Mouse (Mus musculus): ENCODE results near the gene Olfr1378. TPM values are rescaled to one million over a fixed set of nuclear protein-coding genes. Genes with fewer than 3 reads are reported as not detected.

Gene Olfr1378
- 0.04 and 0.14 TPM in 2 replicates for polyA plus RNA-seq (2012; rRNA removed)

DNA sequence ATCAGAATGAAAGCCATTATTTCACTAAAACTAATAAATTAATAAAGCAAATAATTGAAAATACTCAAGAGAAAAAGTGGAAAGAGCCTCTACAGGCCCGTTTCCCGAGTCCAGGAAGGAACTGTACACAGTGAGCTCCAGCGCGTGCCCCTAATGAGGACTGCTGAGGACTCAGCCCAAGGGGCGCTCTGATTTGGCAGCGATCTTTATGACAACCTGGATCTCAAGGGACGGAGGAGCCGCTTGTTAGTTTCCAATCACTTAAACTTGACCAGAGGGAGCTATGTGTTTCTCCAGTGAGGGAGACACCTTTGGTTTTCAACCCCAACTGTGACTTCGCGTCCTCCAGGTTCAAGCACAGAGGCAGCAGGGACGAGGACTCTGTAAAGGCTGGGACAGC, at the start of gene Olfr1378:
TSS of gene Olfr1378 (plus strand) at position 301 of the 400 bp plus-strand sequence.
- no peak within 1 kb of the TSS for H3K27ac ChIP-seq (ENCODE audit: control insufficient read depth, insufficient read depth, low read depth, low read length)
- H3K4me1 ChIP-seq (ENCODE audit: control insufficient read depth, insufficient read depth, low read length) = 0 out of 2 replicates have a peak, but pooled peaks cover 2% of the 10 kb centered on the region
- TF ChIP-seq POLR2A (IDR thresholded peaks at IDR 0.05; ENCODE audit: control insufficient read depth, low read depth, low read length) = no peak
- no peak for TF ChIP-seq CTCF (IDR thresholded peaks at IDR 0.05; ENCODE audit: control insufficient read depth, insufficient read depth, insufficient replicate concordance, low read depth, low read length)
- no peaks in the 10 kb centered on the region for H3K36me3 ChIP-seq (ENCODE audit: control insufficient read depth, insufficient read depth, low read length)
- H3K4me3 ChIP-seq (ENCODE audit: control insufficient read depth, low read depth, low read length) = no peak within 1 kb of the TSS
- H3K27me3 ChIP-seq (ENCODE audit: control insufficient read depth, insufficient read depth, low read length) = no peaks in the 10 kb centered on the region

GRCm38 (mm10) chr11:50930469-50931014, 35.8 kb upstream of the Olfr1378 start:
- Histone ChIP-seq H3K4me1 (ENCODE audit: control insufficient read depth, insufficient read depth, low read length) (peaks cover 17% of the 10 kb centered on the region), H3K4me3 (ENCODE audit: control insufficient read depth, low read depth, low read length) (peak overlapping the region; percentile 83), H3K27me3 (ENCODE audit: control insufficient read depth, insufficient read depth, low read length) (no peaks in the 10 kb centered on the region), H3K27ac (ENCODE audit: control insufficient read depth, insufficient read depth, low read depth, low read length) (no peak overlapping the region), H3K36me3 (ENCODE audit: control insufficient read depth, insufficient read depth, low read length) (no peaks in the 10 kb centered on the region)
- TF ChIP-seq POLR2A (IDR thresholded peaks at IDR 0.05; ENCODE audit: control insufficient read depth, low read depth, low read length) = no peak
- no peak for TF ChIP-seq CTCF (IDR thresholded peaks at IDR 0.05; ENCODE audit: control insufficient read depth, insufficient read depth, insufficient replicate concordance, low read depth, low read length)

- TF ChIP-seq CTCF (IDR thresholded peaks at IDR 0.05; ENCODE audit: control insufficient read depth, insufficient read depth, insufficient replicate concordance, low read depth, low read length) (no peak), POLR2A (IDR thresholded peaks at IDR 0.05; ENCODE audit: control insufficient read depth, low read depth, low read length) (no peak)
- Histone ChIP-seq H3K27me3 (ENCODE audit: control insufficient read depth, insufficient read depth, low read length) (no peaks in the 10 kb centered on the region), H3K4me1 (ENCODE audit: control insufficient read depth, insufficient read depth, low read length) (peaks cover 17% of the 10 kb centered on the region), H3K27ac (ENCODE audit: control insufficient read depth, insufficient read depth, low read depth, low read length) (no peak overlapping the region), H3K36me3 (ENCODE audit: control insufficient read depth, insufficient read depth, low read length) (no peaks in the 10 kb centered on the region), H3K4me3 (ENCODE audit: control insufficient read depth, low read depth, low read length) (peak overlapping the region; percentile 83)
These were observed 35.3 kb upstream of the Olfr1378 start for GRCm38 (mm10) chr11:50931021-50931420.

DNA sequence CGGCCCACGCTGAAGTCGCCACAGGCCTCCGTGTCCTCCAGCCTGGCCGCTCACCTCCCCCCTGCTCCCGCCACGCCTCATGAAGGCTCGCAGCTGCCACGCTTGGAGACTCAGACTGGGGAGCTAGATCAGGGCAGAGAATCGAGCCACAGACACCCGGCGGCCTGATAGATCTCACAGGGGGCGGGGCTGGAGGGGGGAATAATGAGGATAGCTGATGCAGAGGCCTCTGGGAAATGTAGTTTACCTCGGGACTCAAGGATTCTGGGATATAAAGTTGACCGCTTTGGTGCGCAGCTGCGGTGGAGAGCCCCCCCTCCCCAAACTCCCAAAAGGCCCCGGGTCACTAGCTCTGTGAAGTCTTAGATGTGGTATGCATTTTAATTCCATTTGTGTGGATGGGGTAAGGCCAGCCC, 34.9 kb upstream of the Olfr1378 start, which contains the start of gene Zfp354b:
TSS of gene Zfp354b (minus strand) at position 183 of the 416 bp plus-strand sequence.
- no peak within 1 kb of the TSS for H3K27ac ChIP-seq (ENCODE audit: control insufficient read depth, insufficient read depth, low read depth, low read length)
- H3K27me3 ChIP-seq (ENCODE audit: control insufficient read depth, insufficient read depth, low read length) = no peaks in the 10 kb centered on the region
- H3K36me3 ChIP-seq (ENCODE audit: control insufficient read depth, insufficient read depth, low read length) = no peaks in the 10 kb centered on the region
- H3K4me1 ChIP-seq (ENCODE audit: control insufficient read depth, insufficient read depth, low read length) = peaks cover 17% of the 10 kb centered on the region
- TF ChIP-seq POLR2A (IDR thresholded peaks at IDR 0.05; ENCODE audit: control insufficient read depth, low read depth, low read length) (no peak), CTCF (IDR thresholded peaks at IDR 0.05; ENCODE audit: control insufficient read depth, insufficient read depth, insufficient replicate concordance, low read depth, low read length) (no peak)
- H3K4me3 ChIP-seq (ENCODE audit: control insufficient read depth, low read depth, low read length) = peak within 1 kb of the TSS; percentile 83

DNA sequence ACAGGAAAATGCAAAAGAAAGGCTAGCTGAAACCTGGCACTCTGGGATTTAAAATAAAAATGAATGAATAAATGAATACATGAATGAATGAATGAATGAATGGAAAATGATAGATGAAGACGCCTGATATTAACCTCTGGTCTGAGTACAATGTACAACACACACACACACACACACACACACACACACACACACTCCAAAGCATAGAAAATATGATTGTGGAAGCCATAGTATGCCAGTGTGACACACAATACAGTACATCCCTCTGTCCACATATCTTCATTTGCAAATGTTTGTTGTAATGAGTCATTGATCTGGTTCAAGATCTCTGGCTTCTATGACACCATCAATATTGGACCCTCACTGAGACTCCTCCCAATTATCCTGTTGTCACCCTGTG, 34.3 kb upstream of the Olfr1378 start:
- TF ChIP-seq POLR2A (IDR thresholded peaks at IDR 0.05; ENCODE audit: control insufficient read depth, low read depth, low read length) (no peak), CTCF (IDR thresholded peaks at IDR 0.05; ENCODE audit: control insufficient read depth, insufficient read depth, insufficient replicate concordance, low read depth, low read length) (no peak)
- no peak overlapping the region for H3K27ac ChIP-seq (ENCODE audit: control insufficient read depth, insufficient read depth, low read depth, low read length)
- no peaks in the 10 kb centered on the region for H3K36me3 ChIP-seq (ENCODE audit: control insufficient read depth, insufficient read depth, low read length)
- peaks cover 17% of the 10 kb centered on the region for H3K4me1 ChIP-seq (ENCODE audit: control insufficient read depth, insufficient read depth, low read length)
- H3K4me3 ChIP-seq (ENCODE audit: control insufficient read depth, low read depth, low read length) = no peak overlapping the region
- no peaks in the 10 kb centered on the region for H3K27me3 ChIP-seq (ENCODE audit: control insufficient read depth, insufficient read depth, low read length)

GRCm38 (mm10) chr11:50938435-50938834, 27.9 kb upstream of the Olfr1378 start:
- Histone ChIP-seq H3K36me3 (ENCODE audit: control insufficient read depth, insufficient read depth, low read length) (no peaks in the 10 kb centered on the region), H3K4me3 (ENCODE audit: control insufficient read depth, low read depth, low read length) (no peak overlapping the region), H3K27ac (ENCODE audit: control insufficient read depth, insufficient read depth, low read depth, low read length) (no peak overlapping the region), H3K27me3 (ENCODE audit: control insufficient read depth, insufficient read depth, low read length) (no peaks in the 10 kb centered on the region), H3K4me1 (ENCODE audit: control insufficient read depth, insufficient read depth, low read length) (peaks cover 2% of the 10 kb centered on the region)
- no peak for TF ChIP-seq CTCF (IDR thresholded peaks at IDR 0.05; ENCODE audit: control insufficient read depth, insufficient read depth, insufficient replicate concordance, low read depth, low read length)
- no peak for TF ChIP-seq POLR2A (IDR thresholded peaks at IDR 0.05; ENCODE audit: control insufficient read depth, low read depth, low read length)

DNA sequence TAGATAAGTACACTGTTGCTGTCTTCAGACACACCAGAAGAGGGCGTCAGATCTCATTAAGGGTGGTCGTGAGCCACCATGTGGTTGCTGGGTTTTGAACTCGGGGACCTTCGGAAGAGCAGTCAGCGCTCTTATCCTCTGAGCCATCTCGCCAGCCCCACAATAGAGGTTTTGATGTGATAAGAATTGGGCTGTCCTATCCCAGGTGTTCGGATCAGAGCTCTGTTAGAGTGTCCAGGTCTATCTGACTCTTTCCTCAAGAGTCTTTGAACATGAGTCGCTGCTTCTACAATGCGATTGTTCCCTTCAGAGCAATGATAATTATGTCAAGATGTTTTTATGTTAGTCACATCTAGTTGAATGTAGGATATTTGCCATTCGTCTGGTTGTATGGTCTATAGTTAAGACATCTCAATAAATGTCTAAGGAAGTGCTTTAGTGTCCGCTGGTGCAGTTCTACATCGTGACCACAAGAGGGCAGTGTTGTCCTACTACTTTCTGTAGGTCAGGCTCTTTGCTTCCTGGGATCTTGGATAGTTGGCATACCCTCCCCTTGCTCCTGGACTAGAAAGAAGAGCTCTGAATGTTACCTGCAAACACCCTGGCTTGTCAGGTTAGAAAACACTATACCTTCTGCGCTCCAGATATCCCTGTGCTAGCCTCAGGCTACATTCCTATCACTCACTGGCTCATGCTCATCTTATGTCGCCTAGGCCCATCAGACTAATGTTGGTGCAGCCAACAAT, 26.5 kb upstream of the Olfr1378 start:
- Histone ChIP-seq H3K4me1 (ENCODE audit: control insufficient read depth, insufficient read depth, low read length) (peaks cover 4% of the 10 kb centered on the region), H3K27ac (ENCODE audit: control insufficient read depth, insufficient read depth, low read depth, low read length) (no peak overlapping the region), H3K4me3 (ENCODE audit: control insufficient read depth, low read depth, low read length) (peak overlapping the region; percentile 22), H3K27me3 (ENCODE audit: control insufficient read depth, insufficient read depth, low read length) (no peaks in the 10 kb centered on the region), H3K36me3 (ENCODE audit: control insufficient read depth, insufficient read depth, low read length) (no peaks in the 10 kb centered on the region)
- TF ChIP-seq CTCF (IDR thresholded peaks at IDR 0.05; ENCODE audit: control insufficient read depth, insufficient read depth, insufficient replicate concordance, low read depth, low read length) (peak; percentile 55; the same call in 1 of the 2 replicates), POLR2A (IDR thresholded peaks at IDR 0.05; ENCODE audit: control insufficient read depth, low read depth, low read length) (no peak)

All from testis, adult 2 months (tissue).